Mouse (Mus musculus): ENCODE measurements around the gene Capn11. TPM values are rescaled to one million over a fixed set of nuclear protein-coding genes. Genes with fewer than 3 reads are reported as not detected.

The Capn11 gene
- polyA plus RNA-seq, 1 experiment, result not detected

DNA sequence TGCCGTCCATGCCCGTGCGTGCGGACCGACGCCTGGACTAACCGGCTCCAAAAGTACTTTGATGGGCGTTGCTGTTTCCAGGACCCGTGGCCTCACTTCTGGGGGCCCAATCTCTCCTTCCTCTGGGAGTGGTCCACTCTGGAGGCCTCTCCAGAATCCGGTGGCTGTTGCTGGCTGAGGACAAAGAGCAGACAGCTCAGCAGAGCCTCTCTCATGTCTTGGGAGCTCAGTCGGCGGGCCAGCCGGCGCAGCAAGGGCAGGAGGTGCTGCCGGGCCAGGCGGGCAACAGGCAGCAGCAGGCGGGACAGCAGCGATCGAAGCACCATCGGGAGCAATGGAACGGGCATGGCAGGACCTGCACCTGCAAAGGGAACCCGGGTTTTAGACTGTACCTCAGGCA lies 57.8 kb downstream of the Capn11 start:
- Histone ChIP-seq H3K4me1 (ENCODE audit: control insufficient read depth, insufficient read depth, insufficient read length, low read length) (peaks cover 8% of the 10 kb centered on the region; the same call in 1 of the 2 replicates), H3K27ac (replicated peaks; ENCODE audit: low read depth, low read length) (no peak overlapping the region), H3K4me3 (ENCODE audit: insufficient read depth, low read depth, low read length) (no peak overlapping the region)

DNA sequence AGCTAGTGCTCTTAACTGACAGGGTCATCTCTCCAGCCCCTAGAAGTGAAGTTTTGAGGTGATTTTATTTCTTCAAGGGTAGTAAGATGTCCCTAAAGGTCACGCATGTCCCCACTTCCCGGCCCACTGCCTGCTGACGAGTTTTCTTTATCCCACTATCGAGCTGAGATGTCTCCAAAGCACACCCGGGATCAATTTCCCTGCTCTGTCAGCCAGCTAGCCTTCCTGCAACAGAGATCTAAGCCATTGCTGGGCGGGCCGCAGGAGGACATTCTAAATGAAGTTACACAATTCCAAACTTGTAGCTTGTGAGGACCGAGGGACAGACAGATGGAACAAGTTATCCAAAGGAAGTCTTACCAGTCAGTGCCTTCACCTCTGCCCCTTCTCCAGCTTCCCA lies 58.9 kb downstream of the Capn11 start:
- Histone ChIP-seq H3K4me3 (ENCODE audit: insufficient read depth, low read depth, low read length) (no peak overlapping the region), H3K27ac (replicated peaks; ENCODE audit: low read depth, low read length) (no peak overlapping the region), H3K4me1 (ENCODE audit: control insufficient read depth, insufficient read depth, insufficient read length, low read length) (peaks cover 8% of the 10 kb centered on the region; the same call in 1 of the 2 replicates)

DNA sequence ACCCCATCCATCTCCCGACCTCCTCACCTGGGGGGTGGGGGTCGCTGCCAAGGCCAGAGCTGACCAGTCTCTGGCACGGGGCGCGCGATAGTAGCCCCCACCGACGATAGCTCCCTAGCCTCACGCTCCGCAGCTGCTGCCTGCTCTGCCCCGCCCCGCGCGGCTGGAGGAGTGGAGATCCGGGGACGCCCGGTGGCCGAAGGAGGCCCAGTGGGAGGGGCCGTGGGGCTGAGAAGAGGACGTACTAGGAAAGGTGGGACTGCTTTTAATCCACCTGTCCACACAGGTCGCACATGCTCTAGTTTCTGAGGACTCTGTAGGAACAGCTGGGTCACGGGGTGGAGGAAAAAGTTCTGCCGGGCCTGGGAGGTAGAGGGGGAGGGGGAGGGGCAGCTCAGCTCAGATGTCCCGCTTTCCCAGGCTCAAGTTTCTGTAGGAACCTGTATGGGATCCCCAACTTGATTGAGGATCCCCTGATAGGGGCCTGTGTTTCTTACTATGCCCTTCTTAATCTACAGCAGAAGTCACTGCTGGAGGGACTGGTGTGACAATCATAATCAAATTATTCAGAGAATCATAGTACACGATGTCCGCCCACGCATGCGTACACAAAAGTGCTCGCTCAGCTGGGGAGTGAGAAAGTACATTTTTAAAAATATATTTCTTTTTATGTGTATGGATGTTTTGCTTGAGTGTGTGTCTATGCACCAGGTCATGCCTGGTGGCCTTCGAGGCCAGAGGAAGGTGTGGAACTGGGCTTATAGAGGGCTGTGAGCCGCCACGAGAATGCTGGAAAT lies 59.5 kb downstream of the Capn11 start, which contains the start of gene Slc29a1:
Gene Slc29a1, minus strand, starts transcription at position 161 of the 797 bp plus-strand sequence.
- H3K27ac ChIP-seq (replicated peaks; ENCODE audit: low read depth, low read length), result no peak within 1 kb of the TSS
- peaks cover 8% of the 10 kb centered on the region; the same call in 1 of the 2 replicates for H3K4me1 ChIP-seq (ENCODE audit: control insufficient read depth, insufficient read depth, insufficient read length, low read length)
- H3K4me3 ChIP-seq (ENCODE audit: insufficient read depth, low read depth, low read length), result peak within 1 kb of the TSS; percentile 52

DNA sequence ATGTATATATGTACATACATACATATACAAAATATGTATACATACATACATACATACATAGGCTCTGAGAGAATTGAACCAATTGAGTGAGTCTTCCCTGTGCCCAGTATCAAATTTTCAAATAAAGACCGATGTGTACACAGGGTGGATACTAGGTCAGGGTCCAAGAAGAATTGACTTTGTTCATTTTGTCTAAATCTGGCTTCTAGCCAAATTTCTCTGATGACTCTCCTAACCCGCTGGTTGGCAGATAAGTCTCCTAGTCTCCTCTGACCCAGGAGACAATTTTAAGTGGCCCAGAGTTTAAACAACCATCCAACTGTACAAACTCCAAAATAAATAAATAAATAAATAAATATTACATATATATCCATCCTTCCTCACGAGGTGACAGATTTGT lies 60.2 kb downstream of the Capn11 start:
- Histone ChIP-seq H3K27ac (replicated peaks; ENCODE audit: low read depth, low read length) (no peak overlapping the region), H3K4me1 (ENCODE audit: control insufficient read depth, insufficient read depth, insufficient read length, low read length) (peaks cover 12% of the 10 kb centered on the region), H3K4me3 (ENCODE audit: insufficient read depth, low read depth, low read length) (no peak overlapping the region)

DNA sequence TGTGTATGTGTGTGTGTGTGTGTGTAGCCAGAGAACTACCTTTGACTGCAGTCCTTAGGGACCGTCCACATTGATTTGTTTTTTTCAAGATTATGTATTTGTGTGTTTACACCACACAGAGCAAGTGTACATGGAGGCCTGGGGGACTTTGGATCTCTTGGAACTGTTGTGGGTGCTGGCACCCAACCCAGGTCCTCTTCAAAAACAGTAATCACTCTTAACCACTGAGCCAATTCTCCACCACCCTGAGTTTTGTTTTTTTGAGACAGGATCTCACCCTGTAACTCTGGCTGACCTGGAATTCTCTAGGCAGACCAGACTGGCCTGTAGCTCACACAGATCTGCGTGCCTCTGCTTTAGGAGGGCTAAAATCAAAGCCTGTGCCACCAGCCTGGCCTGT lies 60.7 kb downstream of the Capn11 start:
- no peak overlapping the region for H3K27ac ChIP-seq (replicated peaks; ENCODE audit: low read depth, low read length)
- H3K4me3 ChIP-seq (ENCODE audit: insufficient read depth, low read depth, low read length), result no peak overlapping the region
- peaks cover 18% of the 10 kb centered on the region for H3K4me1 ChIP-seq (ENCODE audit: control insufficient read depth, insufficient read depth, insufficient read length, low read length)

DNA sequence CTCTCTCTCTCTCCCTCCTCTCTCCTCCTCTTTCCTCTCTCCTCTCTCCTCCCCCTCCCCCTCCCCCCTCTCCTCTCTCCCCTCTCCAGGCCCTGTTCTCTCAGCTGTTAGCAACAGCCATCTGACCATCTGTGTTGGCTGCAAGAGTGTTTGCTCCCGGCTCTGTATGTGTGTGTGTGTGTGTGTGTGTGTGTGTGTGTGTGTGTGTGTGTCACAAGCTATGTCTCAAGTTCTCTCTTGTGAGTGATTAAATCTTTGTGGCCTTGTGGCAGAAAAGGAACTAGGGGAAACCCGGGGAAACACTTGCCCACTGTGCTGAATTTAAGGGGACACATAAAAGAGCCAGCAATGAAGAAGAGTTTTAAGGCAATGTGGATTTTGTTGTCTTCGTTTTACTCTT lies 61.3 kb downstream of the Capn11 start:
- Histone ChIP-seq H3K4me1 (ENCODE audit: control insufficient read depth, insufficient read depth, insufficient read length, low read length) (peaks cover 23% of the 10 kb centered on the region), H3K27ac (replicated peaks; ENCODE audit: low read depth, low read length) (peak overlapping the region; percentile 27; the same call in 1 of the 2 replicates), H3K4me3 (ENCODE audit: insufficient read depth, low read depth, low read length) (no peak overlapping the region)

DNA sequence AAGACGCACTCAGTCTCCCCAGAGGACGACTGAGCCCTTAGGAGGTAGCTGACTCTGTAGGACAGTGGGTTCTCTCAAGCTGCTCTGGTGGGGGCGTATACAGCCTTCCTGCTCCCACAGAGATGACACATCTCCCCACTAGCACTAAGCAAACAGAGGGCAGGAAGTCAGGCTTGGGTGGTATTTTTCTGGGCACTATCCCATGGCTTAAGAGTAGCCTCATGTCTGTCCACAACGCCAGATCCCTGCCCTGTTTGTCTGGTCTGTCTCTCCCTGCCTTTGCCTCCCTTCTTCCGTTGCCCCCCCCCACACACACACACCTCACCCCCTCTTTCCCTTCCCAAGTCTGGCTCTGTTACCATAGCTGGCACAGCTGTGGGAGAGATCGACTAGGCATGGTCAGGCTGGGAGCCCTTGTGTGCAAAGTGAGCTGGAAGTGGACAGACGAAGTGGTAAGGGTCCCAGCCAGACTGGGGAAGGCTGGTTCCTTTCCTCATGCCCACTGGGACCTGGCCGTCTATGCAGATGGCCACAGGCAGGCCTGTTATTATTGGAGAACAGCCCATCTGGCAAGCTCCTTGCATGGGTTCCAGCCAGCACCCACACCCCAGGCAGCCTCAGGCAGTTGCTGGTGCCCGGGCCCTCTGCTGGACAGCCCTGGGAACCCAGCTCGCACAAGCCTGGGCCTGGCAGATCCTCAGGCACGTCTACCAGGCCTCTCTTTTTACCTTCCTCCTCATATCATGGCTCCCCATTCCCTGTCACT lies 62.3 kb downstream of the Capn11 start:
- peak overlapping the region; percentile 58 for H3K27ac ChIP-seq (replicated peaks; ENCODE audit: low read depth, low read length)
- peaks cover 29% of the 10 kb centered on the region for H3K4me1 ChIP-seq (ENCODE audit: control insufficient read depth, insufficient read depth, insufficient read length, low read length)
- no peak overlapping the region for H3K4me3 ChIP-seq (ENCODE audit: insufficient read depth, low read depth, low read length)

DNA sequence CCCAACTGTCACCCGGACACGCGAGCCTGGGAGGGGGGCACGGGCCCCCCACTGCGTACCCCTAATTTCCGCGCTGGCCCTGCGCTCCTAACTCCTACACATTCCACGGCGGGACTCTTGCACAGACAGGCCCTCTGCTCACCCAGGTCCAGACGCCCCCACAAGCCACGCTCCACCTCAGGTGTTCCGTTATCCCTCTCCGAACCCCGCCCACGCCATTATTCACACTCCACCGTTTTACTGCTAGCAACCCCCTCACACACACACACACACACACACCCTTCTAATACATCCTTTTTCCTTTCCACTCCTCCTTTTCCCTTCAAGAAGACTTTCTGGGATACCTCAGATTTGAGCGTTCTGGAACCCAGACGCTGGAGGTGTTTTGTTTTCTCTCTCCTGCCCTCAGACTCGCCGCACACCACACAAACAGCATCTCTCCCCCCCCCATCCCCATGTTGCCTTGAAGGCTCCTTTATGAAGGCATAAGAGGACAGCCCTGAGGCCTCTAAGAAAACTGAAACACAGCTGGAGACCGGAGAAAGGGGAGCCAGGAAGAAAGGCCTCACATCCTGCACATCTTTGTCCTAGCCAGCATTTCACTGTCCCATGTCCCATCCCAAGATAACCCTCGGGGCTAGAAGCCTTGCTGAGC lies 63.3 kb downstream of the Capn11 start:
- peaks cover 37% of the 10 kb centered on the region for H3K4me1 ChIP-seq (ENCODE audit: control insufficient read depth, insufficient read depth, insufficient read length, low read length)
- H3K4me3 ChIP-seq (ENCODE audit: insufficient read depth, low read depth, low read length), result peak overlapping the region; percentile 62
- H3K27ac ChIP-seq (replicated peaks; ENCODE audit: low read depth, low read length), result no peak overlapping the region

DNA sequence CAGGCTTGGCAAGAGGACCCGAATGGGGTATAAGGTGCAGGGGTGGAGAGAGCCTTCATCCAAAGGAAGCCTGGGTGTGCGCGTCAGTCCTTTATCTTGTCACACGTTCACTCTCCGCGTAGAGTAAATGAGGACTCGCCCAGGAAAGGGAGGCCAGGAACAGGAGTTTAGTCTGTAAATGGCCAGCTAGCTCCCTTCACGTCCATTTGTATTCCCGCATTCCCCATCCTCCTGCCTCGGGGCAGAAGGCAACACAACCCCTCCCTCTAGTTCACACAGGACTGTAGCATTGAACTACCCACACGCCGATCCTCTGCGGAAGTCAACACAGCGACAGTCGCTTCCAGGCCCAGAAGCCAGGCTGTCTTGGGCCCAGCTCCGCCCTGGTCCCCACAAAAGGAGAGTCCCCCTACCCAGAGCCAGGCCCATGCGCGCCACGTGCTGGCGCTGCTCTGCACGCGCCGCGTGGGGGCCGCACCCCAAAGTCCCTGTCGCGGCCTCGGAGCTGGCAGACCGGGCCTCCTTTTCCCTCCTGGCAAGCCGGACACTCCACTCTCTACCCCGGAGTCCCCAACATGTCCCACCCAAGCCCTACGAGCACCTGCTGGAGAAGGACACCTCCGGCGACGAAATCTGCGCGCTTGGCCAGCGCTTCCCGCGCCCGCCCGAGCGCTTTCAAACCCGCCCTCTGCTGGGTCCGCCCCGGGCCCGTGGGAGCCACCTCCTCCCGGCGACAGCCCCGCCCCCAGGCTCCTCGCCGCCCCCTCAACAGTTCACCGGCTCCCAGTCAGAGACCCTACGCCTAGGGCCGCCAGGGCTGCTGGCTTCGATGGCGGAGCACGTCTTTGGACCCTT lies 64.0 kb downstream of the Capn11 start:
- Histone ChIP-seq H3K27ac (replicated peaks; ENCODE audit: low read depth, low read length) (peak overlapping the region; percentile 31; the same call in 1 of the 2 replicates), H3K4me3 (ENCODE audit: insufficient read depth, low read depth, low read length) (peak overlapping the region; percentile 62), H3K4me1 (ENCODE audit: control insufficient read depth, insufficient read depth, insufficient read length, low read length) (peaks cover 42% of the 10 kb centered on the region)

DNA sequence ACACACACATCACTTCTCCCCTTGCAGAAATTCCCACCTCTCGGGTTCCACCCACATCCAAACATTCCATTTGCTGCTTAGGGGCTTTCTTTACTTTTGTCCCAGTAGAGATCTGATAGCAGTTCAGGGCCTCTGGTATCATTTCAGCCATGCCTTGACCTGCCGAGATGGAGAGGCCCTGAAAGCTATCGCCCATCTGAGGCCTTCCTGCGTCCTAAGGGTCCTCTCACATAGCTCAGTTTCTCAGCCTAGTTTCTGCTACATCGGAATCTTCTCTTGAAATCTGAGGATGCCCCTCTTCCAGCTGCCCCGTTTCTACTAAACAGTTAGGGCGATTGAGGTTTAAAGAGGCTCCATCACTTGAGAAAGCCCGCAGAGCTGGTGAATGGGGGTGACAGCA lies 64.9 kb downstream of the Capn11 start:
- Histone ChIP-seq H3K4me1 (ENCODE audit: control insufficient read depth, insufficient read depth, insufficient read length, low read length) (peaks cover 46% of the 10 kb centered on the region), H3K27ac (replicated peaks; ENCODE audit: low read depth, low read length) (no peak overlapping the region)

DNA sequence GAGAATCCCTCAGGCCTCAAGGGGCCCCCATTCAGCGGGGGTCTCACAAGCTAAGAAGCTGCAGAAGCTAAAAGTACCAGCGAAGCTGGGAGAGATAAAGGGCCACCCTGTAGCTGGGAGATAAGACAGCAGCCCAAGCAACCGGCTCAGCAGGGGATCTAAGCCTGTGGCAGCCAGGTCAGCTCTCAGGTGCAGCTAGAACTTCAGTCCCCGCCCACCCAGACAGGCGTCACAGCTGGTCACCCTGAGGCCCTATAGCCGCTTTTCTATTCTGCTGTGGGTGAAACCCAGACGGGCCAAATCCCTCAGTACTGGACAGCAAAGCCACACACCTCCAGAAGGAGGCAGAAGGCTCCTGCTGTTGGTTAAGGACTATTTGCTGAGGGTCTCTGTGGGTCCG lies 65.6 kb downstream of the Capn11 start:
- H3K4me1 ChIP-seq (ENCODE audit: control insufficient read depth, insufficient read depth, insufficient read length, low read length), result peaks cover 51% of the 10 kb centered on the region
- H3K27ac ChIP-seq (replicated peaks; ENCODE audit: low read depth, low read length), result no peak overlapping the region
- peak overlapping the region; percentile 62 for H3K4me3 ChIP-seq (ENCODE audit: insufficient read depth, low read depth, low read length)

More for the DNA sequence above, 64.9 kb downstream of the Capn11 start:
- H3K4me3 ChIP-seq (ENCODE audit: insufficient read depth, low read depth, low read length), result peak overlapping the region; percentile 62

DNA sequence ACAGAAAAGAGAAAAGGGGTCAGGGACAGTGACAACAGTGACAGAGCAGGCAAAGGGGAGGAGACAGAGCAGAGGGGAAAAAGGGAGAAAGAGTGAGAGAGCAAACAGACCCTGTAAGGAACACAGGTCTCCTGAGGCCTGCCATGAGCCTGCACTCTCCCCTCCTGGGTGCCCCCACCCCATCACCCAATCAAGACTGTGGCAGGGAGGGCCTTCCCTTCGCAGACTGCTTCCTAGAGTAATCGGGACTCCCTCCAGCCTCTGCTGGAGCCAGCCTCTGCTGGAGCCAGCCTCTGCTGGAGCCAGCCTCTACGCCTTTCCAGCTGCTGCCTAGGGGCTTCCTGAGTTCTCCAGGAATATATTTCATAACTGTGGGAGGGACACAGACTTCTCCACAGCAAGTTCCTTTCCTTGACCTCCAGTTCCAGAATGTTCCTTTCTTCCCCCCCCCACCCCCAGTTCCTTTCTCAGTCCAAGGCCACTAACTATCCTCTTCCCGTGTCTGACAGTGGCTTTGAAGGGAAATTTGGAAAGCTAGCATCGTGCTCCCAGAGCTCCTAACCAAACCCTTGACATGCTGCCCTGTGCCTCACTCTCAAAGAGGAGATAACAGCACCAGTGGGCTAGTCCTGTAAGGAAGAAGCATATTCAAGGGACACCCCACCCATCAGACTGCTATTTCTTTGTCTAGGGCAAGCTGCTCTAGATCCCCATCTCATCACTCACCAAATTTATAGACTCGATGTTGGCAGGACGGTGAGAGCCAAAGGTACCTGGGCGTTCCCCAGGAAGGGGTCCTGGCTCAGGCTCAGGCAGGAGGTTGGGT lies 66.3 kb downstream of the Capn11 start:
- peak overlapping the region; percentile 75 for H3K27ac ChIP-seq (replicated peaks; ENCODE audit: low read depth, low read length)
- H3K4me3 ChIP-seq (ENCODE audit: insufficient read depth, low read depth, low read length), result peak overlapping the region; percentile 62
- H3K4me1 ChIP-seq (ENCODE audit: control insufficient read depth, insufficient read depth, insufficient read length, low read length), result peaks cover 50% of the 10 kb centered on the region

DNA sequence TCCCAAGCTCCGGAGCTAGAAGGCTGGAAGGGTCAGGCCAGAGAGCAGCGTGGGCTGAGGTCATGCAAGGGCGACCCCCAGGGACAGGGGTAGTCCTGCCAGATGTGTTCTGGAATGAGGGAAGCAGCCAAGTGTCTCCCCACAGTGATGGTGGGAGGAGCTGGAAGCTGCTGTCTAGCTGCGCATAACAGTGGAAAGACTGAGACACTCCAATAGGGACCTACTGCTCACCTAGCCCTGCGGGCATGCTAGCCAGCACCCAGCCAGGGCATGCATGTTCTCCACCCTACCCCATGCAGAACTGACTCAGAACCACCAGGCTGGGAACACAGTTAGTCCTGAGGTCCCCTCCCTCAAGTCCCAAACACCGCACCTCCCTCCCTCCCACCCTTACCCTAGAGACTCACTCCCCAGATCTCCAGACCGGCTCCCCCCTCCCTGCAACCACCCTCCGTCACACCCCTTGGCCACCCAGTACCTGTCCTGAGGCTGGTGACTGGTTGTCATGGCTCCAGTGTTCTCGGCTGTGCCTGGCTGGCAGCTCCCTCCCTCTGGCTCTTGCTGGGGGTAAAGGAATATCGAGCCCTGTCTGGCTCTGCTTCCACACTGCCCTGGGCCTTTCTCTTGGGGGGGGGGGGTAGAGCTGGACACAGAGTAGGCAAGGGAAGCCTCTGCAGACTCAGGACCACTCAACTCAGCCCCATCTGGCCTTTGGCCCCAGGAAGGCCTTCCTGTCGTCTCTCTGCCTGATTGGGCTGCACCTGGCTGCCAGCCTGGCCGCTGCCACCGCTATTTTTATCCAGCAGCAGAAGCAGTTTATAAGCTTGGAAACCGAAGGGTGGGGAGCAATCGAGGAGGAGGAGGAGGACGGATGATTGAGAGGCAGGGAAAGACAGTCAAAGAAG lies 67.2 kb downstream of the Capn11 start:
- peaks cover 50% of the 10 kb centered on the region for H3K4me1 ChIP-seq (ENCODE audit: control insufficient read depth, insufficient read depth, insufficient read length, low read length)
- H3K27ac ChIP-seq (replicated peaks; ENCODE audit: low read depth, low read length), result peak overlapping the region; percentile 66
- H3K4me3 ChIP-seq (ENCODE audit: insufficient read depth, low read depth, low read length), result peak overlapping the region; percentile 34
